In genomic region chr16:73908504-73908903, GRCm38 (mm10) we compare ENCODE assay signal across 17 mouse cellular contexts.
"Had no signal": no experiment of that assay in that cellular context is flagged by ENCODE, and none has a peak within 500 bp of the region (broad histone marks: within the 10 kb centered on the region; RNA-seq: fewer than 3 reads in every experiment).

No protein-coding gene starts in this region.

- H3K27me3 ChIP-seq: megakaryocyte, embryonic 14.5 days; midbrain, embryonic 13.5 days; midbrain, embryonic 15.5 days; neural tube, embryonic 13.5 days; neural tube, embryonic 15.5 days had no signal

- DNase-seq: lung, adult 18-20 months; lung, embryonic 14.5 days; lung, postnatal 10 days; retina, postnatal 1 day; right cerebral cortex, adult 18-20 months; right cerebral cortex, postnatal 25 days; right cerebral cortex, postnatal 4 days; spleen, adult 18-20 months; thymus, adult 18-20 months; thymus, postnatal 14 days; thymus, postnatal 36 days had no signal

- H3K9me3 ChIP-seq: midbrain, embryonic 13.5 days; midbrain, embryonic 15.5 days; neural tube, embryonic 13.5 days; neural tube, embryonic 15.5 days had no signal

- H3K4me3 ChIP-seq: megakaryocyte, embryonic 14.5 days; midbrain, embryonic 13.5 days; midbrain, embryonic 15.5 days; neural tube, embryonic 13.5 days; neural tube, embryonic 15.5 days had no signal

- H3K4me1 ChIP-seq: megakaryocyte, embryonic 14.5 days; midbrain, embryonic 13.5 days; midbrain, embryonic 15.5 days; neural tube, embryonic 15.5 days had no signal

- H3K9ac ChIP-seq: lung, embryonic 14.5 days; midbrain, embryonic 13.5 days; midbrain, embryonic 15.5 days; neural tube, embryonic 13.5 days; neural tube, embryonic 15.5 days had no signal

- H3K36me3 ChIP-seq: midbrain, embryonic 13.5 days; midbrain, embryonic 15.5 days had no signal

- ATAC-seq: midbrain, embryonic 13.5 days; midbrain, embryonic 15.5 days had no signal

- H3K27ac ChIP-seq: midbrain, embryonic 13.5 days; midbrain, embryonic 15.5 days; neural tube, embryonic 13.5 days; neural tube, embryonic 15.5 days had no signal

- H3K4me2 ChIP-seq: lung, embryonic 14.5 days; midbrain, embryonic 11.5 days; midbrain, embryonic 13.5 days; midbrain, embryonic 15.5 days; neural tube, embryonic 13.5 days; neural tube, embryonic 15.5 days had no signal
